8 mouse cellular contexts compared by ENCODE assay signal in the genomic region with DNA sequence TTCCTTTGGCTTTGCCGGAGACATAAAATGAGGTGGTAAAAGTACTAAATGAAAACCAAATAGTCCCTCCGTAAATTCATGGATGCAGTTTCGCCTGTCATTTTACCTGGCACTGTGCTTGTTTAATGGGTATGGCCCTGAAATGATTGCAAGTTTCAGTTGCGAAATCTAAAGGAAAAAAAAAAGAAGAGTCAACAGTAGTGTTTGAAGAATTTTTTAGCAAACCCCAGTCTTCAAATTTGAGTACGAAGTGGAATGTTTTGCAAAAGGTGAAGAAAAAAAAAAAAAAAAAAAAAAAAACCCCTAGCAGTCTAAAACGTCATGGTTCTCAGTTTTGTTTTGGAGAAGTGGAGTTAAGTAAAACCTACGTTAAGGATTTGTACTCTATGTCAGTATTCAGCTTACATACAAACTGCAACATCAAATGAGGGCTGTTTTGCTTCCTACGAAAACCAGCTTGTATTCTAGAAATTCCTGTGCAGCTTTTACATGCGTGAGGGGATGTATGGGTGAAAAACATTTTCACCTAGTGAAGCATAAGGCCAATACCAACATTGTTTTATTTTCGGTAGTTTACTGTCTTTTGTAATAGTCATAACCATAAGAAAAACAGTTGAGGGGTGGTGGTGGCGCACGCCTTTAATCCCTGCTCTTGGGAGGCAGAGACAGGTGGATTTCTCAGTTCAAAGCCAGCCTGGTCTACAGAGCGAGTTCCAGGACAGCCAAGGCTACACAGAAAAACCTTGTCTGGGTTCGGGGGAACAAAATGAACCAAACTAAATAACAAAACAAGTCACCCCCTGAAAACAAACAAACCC. TPM values are rescaled to one million over a fixed set of nuclear protein-coding genes. Genes with fewer than 3 reads are reported as not detected.
DNase-seq lines count a peak whose midpoint lies in the region; ATAC-seq and TF ChIP-seq lines count a peak whose summit lies in the region.

No protein-coding gene starts in this region.

- H3K4me1 ChIP-seq in lung, adult 2 months (ENCODE audit: control insufficient read depth, insufficient read depth, low read length), result peaks cover 4% of the 10 kb centered on the region; the same call in 1 of the 2 replicates
- peaks cover 6% of the 10 kb centered on the region for H3K4me1 ChIP-seq in bone marrow macrophage, adult 2 months (ENCODE audit: control insufficient read depth, insufficient read depth, low read length)
- H3K4me1 ChIP-seq in hindbrain, embryonic 13.5 days (replicated peaks), result peaks cover 9% of the 10 kb centered on the region
- peaks cover 2% of the 10 kb centered on the region; the same call in 1 of the 2 replicates for H3K4me1 ChIP-seq in midbrain, embryonic 14.5 days (ENCODE audit: control insufficient read depth, insufficient read depth, low read length)

- no peak for TF ChIP-seq CTCF in lung, adult 2 months (IDR thresholded peaks at IDR 0.05; ENCODE audit: insufficient read depth, low read length)
- TF ChIP-seq CTCF in bone marrow macrophage, adult 2 months (IDR thresholded peaks at IDR 0.05; ENCODE audit: low read depth, low read length), result no peak

- WGBS in lung, adult 2 months, result 21% methylated on average over 14 of the region's 14 CpGs
- 50% methylated on average over 14 of the region's 14 CpGs for WGBS in hindbrain, embryonic 13.5 days
- WGBS in midbrain, embryonic 14.5 days, result 53% methylated on average over 14 of the region's 14 CpGs

- H3K4me2 ChIP-seq in hindbrain, embryonic 13.5 days, result peak overlapping the region; percentile 62
- H3K4me2 ChIP-seq in midbrain, embryonic 14.5 days (ENCODE audit: low read length), result peak overlapping the region; percentile 69

- H3K4me3 ChIP-seq in lung, adult 2 months (replicated peaks; ENCODE audit: extremely low read depth, low read depth, low read length), result peak overlapping the region; percentile 72
- peak overlapping the region; percentile 78 for H3K4me3 ChIP-seq in bone marrow macrophage, adult 2 months (ENCODE audit: insufficient read depth, low read length)
- H3K4me3 ChIP-seq in hindbrain, embryonic 13.5 days, result peak overlapping the region; percentile 76
- peak overlapping the region; percentile 68 for H3K4me3 ChIP-seq in midbrain, embryonic 14.5 days (replicated peaks; ENCODE audit: low read depth, low read length)

- no peak for ATAC-seq in hindbrain, embryonic 13.5 days (ENCODE audit: low FRiP score)
- no peak for ATAC-seq in midbrain, embryonic 14.5 days (ENCODE audit: low FRiP score, low TSS enrichment)
- ATAC-seq in megakaryocyte progenitor cell, adult 5-6 weeks (replicated peaks; ENCODE audit: poor library complexity), result no peak

- peak overlapping the region; percentile 91 for H3K9ac ChIP-seq in hindbrain, embryonic 13.5 days
- H3K9ac ChIP-seq in midbrain, embryonic 14.5 days (replicated peaks; ENCODE audit: low read length), result peak overlapping the region; percentile 83

- no peaks in the 10 kb centered on the region for H3K27me3 ChIP-seq in hindbrain, embryonic 13.5 days
- no peaks in the 10 kb centered on the region for H3K27me3 ChIP-seq in midbrain, embryonic 14.5 days (ENCODE audit: control insufficient read depth, insufficient read depth, low read length)

- no peak for DNase-seq in lung, adult 2 months
- DNase-seq in lung, postnatal 14 days, result no peak
- peak; percentile 20 for DNase-seq in midbrain, embryonic 14.5 days
- DNase-seq in ovary, postnatal 14 days (ENCODE audit: low spot score), result no peak
- no peak for DNase-seq in frontal cortex, postnatal 36 days (ENCODE audit: low spot score in 2 of 2)

- no peak; the same call in 1 of the 2 replicates for TF ChIP-seq POLR2A in lung, adult 2 months (IDR thresholded peaks at IDR 0.05; ENCODE audit: borderline replicate concordance, extremely low read depth, low read depth, low read length)
- no peak for TF ChIP-seq POLR2A in bone marrow macrophage, adult 2 months (IDR thresholded peaks at IDR 0.05; ENCODE audit: borderline replicate concordance, low read depth, low read length)

- no peaks in the 10 kb centered on the region for H3K9me3 ChIP-seq in hindbrain, embryonic 13.5 days
- no peaks in the 10 kb centered on the region for H3K9me3 ChIP-seq in midbrain, embryonic 14.5 days (ENCODE audit: control insufficient read depth, low read length)

- H3K36me3 ChIP-seq in hindbrain, embryonic 13.5 days, result no peaks in the 10 kb centered on the region
- H3K36me3 ChIP-seq in midbrain, embryonic 14.5 days (ENCODE audit: control insufficient read depth, insufficient read depth, low read length), result no peaks in the 10 kb centered on the region

- H3K27ac ChIP-seq in bone marrow macrophage, adult 2 months (ENCODE audit: insufficient read depth, low read depth, low read length), result peak overlapping the region; percentile 89; the same call in 1 of the 2 replicates
- no peak overlapping the region for H3K27ac ChIP-seq in hindbrain, embryonic 13.5 days
- no peak overlapping the region for H3K27ac ChIP-seq in midbrain, embryonic 14.5 days (replicated peaks; ENCODE audit: low read depth, low read length)

RNA-seq across cellular contexts. Expression of a gene that starts 1.6 kb away (rescaled TPM):
- polyA plus RNA-seq in lung, adult 2 months (2012; rRNA removed), result 15.4 and 24.5 TPM in 2 replicates
- polyA plus RNA-seq in bone marrow macrophage, adult 2 months (2012; ENCODE audit: insufficient read depth, insufficient read length, missing spikeins), result 53.1 and 62.2 TPM in 2 replicates
- polyA plus RNA-seq in hindbrain, embryonic 13.5 days (2015; fragmentation: Nextera tagmentation; extraction: Ambion mirVana), result 6.9 and 7.9 TPM in 2 replicates
- polyA plus RNA-seq in midbrain, embryonic 14.5 days (2014; fragmentation: Nextera tagmentation; extraction: Ambion mirVana), result 5.9 and 6.8 TPM in 2 replicates
- 45.3 and 45.7 TPM in 2 replicates for total RNA-seq in megakaryocyte progenitor cell, adult 5-6 weeks (2015)
- 51.2 and 59.5 TPM in 2 replicates for total RNA-seq in megakaryocyte progenitor cell, adult 5-6 weeks (2017)

RNA-seq across cellular contexts. Expression of a gene that starts 12.3 kb away (rescaled TPM):
- polyA plus RNA-seq in lung, adult 2 months (2012; rRNA removed), result 106 and 107 TPM in 2 replicates
- 264 and 281 TPM in 2 replicates for polyA plus RNA-seq in bone marrow macrophage, adult 2 months (2012; ENCODE audit: insufficient read depth, insufficient read length, missing spikeins)
- polyA plus RNA-seq in hindbrain, embryonic 13.5 days (2015; fragmentation: Nextera tagmentation; extraction: Ambion mirVana), result 513 and 532 TPM in 2 replicates
- 586 and 610 TPM in 2 replicates for polyA plus RNA-seq in midbrain, embryonic 14.5 days (2014; fragmentation: Nextera tagmentation; extraction: Ambion mirVana)
- 281 and 296 TPM in 2 replicates for total RNA-seq in megakaryocyte progenitor cell, adult 5-6 weeks (2015)
- 85.5 and 97.7 TPM in 2 replicates for total RNA-seq in megakaryocyte progenitor cell, adult 5-6 weeks (2017)
